8 mouse cellular contexts compared by ENCODE assay signal in the genomic region with DNA sequence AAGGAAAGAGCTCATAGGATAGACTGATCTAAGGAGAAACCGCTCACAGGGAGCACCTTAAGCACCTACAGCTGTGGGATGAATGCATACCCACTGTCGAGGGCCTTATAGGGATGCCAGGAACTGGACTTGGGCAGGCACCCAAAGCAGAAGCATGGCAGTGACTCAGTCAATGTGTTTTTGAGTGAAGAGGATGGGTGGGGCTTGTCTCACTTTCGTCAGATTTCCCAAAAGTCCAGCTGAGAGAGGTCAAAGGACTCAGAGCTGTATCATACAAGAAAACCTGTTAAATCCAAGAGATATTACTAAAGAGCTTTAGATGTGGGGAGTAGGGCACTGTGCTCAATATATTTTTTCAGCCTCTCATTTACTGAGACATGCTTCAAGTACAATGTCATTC.
A peak's percentile ranks its signal among the peaks of the same experiment; 100 is the strongest.
DNase-seq lines count a peak whose midpoint lies in the region; ATAC-seq and TF ChIP-seq lines count a peak whose summit lies in the region.

No protein-coding gene starts in this region.

- intact Hi-C loops in heart, adult 2 months (cut with DNase I), result no loop called here

- H3K36me3 ChIP-seq in heart, adult 2 months (ENCODE audit: control insufficient read depth, insufficient read depth, low read length), result peaks cover 38% of the 10 kb centered on the region
- H3K36me3 ChIP-seq in limb, embryonic 15.5 days, result no peaks in the 10 kb centered on the region
- no peaks in the 10 kb centered on the region for H3K36me3 ChIP-seq in midbrain, postnatal 0 days (ENCODE audit: insufficient read depth, low read length)

- TF ChIP-seq EP300 in heart, adult 2 months (IDR thresholded peaks at IDR 0.05; ENCODE audit: insufficient read depth, low read depth, low read length), result no peak

- no peak overlapping the region for H3K9ac ChIP-seq in heart, adult 2 months (ENCODE audit: low read depth, low read length)
- H3K9ac ChIP-seq in limb, embryonic 15.5 days, result no peak overlapping the region
- no peak overlapping the region for H3K9ac ChIP-seq in midbrain, postnatal 0 days (replicated peaks; ENCODE audit: low read length, poor library complexity, severe bottlenecking)

- H3K9me3 ChIP-seq in limb, embryonic 15.5 days, result no peaks in the 10 kb centered on the region
- H3K9me3 ChIP-seq in midbrain, postnatal 0 days (ENCODE audit: low read length), result no peaks in the 10 kb centered on the region

- no peak for TF ChIP-seq CTCF in heart, adult 2 months (IDR thresholded peaks at IDR 0.05)
- no peak for TF ChIP-seq CTCF in midbrain, postnatal 0 days (IDR thresholded peaks at IDR 0.05)

- peak; percentile 93 for DNase-seq in 3T3-L1 (ENCODE audit: low read depth, low spot score)
- peak; percentile 59 for DNase-seq in Muller cell, postnatal 12 days (ENCODE audit: inconsistent ontology term)
- peak; percentile 65 to 79 for DNase-seq in heart, adult 2 months
- no peak for DNase-seq in right cerebral cortex, adult 18-20 months
- DNase-seq in layer of hippocampus, postnatal 14 days (ENCODE audit: low spot score in 2 of 2), result no peak
- DNase-seq in midbrain, postnatal 0 days (ENCODE audit: low spot score), result no peak

- peak overlapping the region; percentile 97 for H3K27ac ChIP-seq in heart, adult 2 months
- no peak overlapping the region for H3K27ac ChIP-seq in limb, embryonic 15.5 days
- no peak overlapping the region for H3K27ac ChIP-seq in midbrain, postnatal 0 days (ENCODE audit: low read depth, low read length)

- H3K4me2 ChIP-seq in limb, embryonic 15.5 days, result peak overlapping the region; percentile 14
- H3K4me2 ChIP-seq in midbrain, postnatal 0 days (ENCODE audit: low read depth, low read length, poor library complexity, severe bottlenecking), result no peak overlapping the region

- no peak for TF ChIP-seq POLR2A in heart, adult 2 months (IDR thresholded peaks at IDR 0.05; ENCODE audit: insufficient read depth, low read depth, low read length)

- peak overlapping the region; percentile 81 for H3K4me3 ChIP-seq in heart, adult 2 months
- H3K4me3 ChIP-seq in limb, embryonic 15.5 days, result 0 out of 2 replicates have a peak overlapping the region, but pooled peaks have one; percentile 9
- no peak overlapping the region for H3K4me3 ChIP-seq in midbrain, postnatal 0 days (ENCODE audit: low read depth, low read length)

- WGBS in heart, adult 2 months, result 28% methylated on average over 3 of the region's 3 CpGs
- WGBS in limb, embryonic 15.5 days, result 51% methylated on average over 3 of the region's 3 CpGs
- 68% methylated on average over 3 of the region's 3 CpGs for WGBS in midbrain, postnatal 0 days

- ATAC-seq in limb, embryonic 15.5 days (ENCODE audit: insufficient number of reproducible peaks, low FRiP score, low TSS enrichment, low read depth), result no peak
- ATAC-seq in neutrophil, adult 5-6 weeks (ENCODE audit: extremely low read depth, insufficient number of reproducible peaks, low FRiP score, poor library complexity, severe bottlenecking), result peak; percentile 35; the same call in 1 of the 2 replicates
- ATAC-seq in midbrain, postnatal 0 days (ENCODE audit: low FRiP score), result no peak

- H3K27me3 ChIP-seq in heart, adult 2 months (ENCODE audit: control insufficient read depth, insufficient read depth, low read length), result no peaks in the 10 kb centered on the region
- H3K27me3 ChIP-seq in limb, embryonic 15.5 days, result no peaks in the 10 kb centered on the region
- H3K27me3 ChIP-seq in midbrain, postnatal 0 days (ENCODE audit: insufficient read depth, low read length), result no peaks in the 10 kb centered on the region

- peaks cover 24% of the 10 kb centered on the region for H3K4me1 ChIP-seq in heart, adult 2 months (ENCODE audit: control insufficient read depth, insufficient read depth, low read length)
- H3K4me1 ChIP-seq in limb, embryonic 15.5 days, result peaks cover 11% of the 10 kb centered on the region
- no peaks in the 10 kb centered on the region for H3K4me1 ChIP-seq in midbrain, postnatal 0 days (ENCODE audit: insufficient read depth, low read length)

- H3K79me2 ChIP-seq in heart, adult 2 months (replicated peaks; ENCODE audit: control insufficient read depth, insufficient read depth, low read length), result peaks cover 3% of the 10 kb centered on the region

Comparison
In these comparisons a context has a peak if more than half of its experiments do, and no peak if none do; other contexts are left out.
1. DNase-seq: peak in 3T3-L1 (single experiment), Muller cell, postnatal 12 days (single experiment) and heart, adult 2 months (2 of 2); none in right cerebral cortex, adult 18-20 months (single experiment), layer of hippocampus, postnatal 14 days (0 of 2) and midbrain, postnatal 0 days (single experiment).